Mouse (Mus musculus) stomach, postnatal 0 days (tissue): ENCODE data around the gene Las1l. TPM values are rescaled to one million over a fixed set of nuclear protein-coding genes. Genes with fewer than 3 reads are reported as not detected.

Source experiments
- ATAC-seq: fragments of 200-750 bp; cut with Nextera tagmentation; 2 replicates; pipeline ENCODE4 v1.8.0; 2017; ENCODE audit not compliant: low FRiP score, low TSS enrichment
- DNase-seq: peaks from one replicate; pipeline ENCODE4 v3.0.0-alpha.2; 2016; ENCODE audit warnings: low spot score
- H3K27ac ChIP-seq: fragments of 300-500 bp; sonication (generic); replicated peaks from 2 replicates; pipeline ENCODE4 v1.5.1; 2014; ENCODE audit warnings: mild to moderate bottlenecking, control low read depth
- H3K27me3 ChIP-seq: fragments of 300-500 bp; sonication (generic); 2 replicates; pipeline ENCODE4 v1.6.1; 2014; ENCODE audit warnings: low read length; ENCODE audit not compliant: control insufficient read depth, insufficient read depth
- H3K36me3 ChIP-seq: fragments of 300-500 bp; sonication (generic); 2 replicates; pipeline ENCODE4 v1.6.1; 2014; ENCODE audit warnings: low read length, mixed read lengths; ENCODE audit not compliant: control insufficient read depth, insufficient read depth
- H3K4me1 ChIP-seq: fragments of 300-500 bp; sonication (generic); replicated peaks from 2 replicates; pipeline ENCODE4 v1.6.1; 2014; ENCODE audit warnings: antibody characterized with exemption; ENCODE audit not compliant: control insufficient read depth, insufficient read depth
- H3K4me2 ChIP-seq: fragments of 300-500 bp; sonication (generic); replicated peaks from 2 replicates; pipeline ENCODE4 v1.6.1; 2014; ENCODE audit warnings: low read depth, mild to moderate bottlenecking, control low read depth, moderate library complexity
- H3K4me3 ChIP-seq: fragments of 300-500 bp; sonication (generic); 2 replicates; pipeline ENCODE4 v1.5.1; 2014; ENCODE audit warnings: low read depth, low read length, control low read depth
- H3K9ac ChIP-seq: fragments of 300-500 bp; sonication (generic); 2 replicates; pipeline ENCODE4 v1.6.1; 2014; ENCODE audit warnings: mild to moderate bottlenecking, low read length, control low read depth, mixed read lengths
- H3K9me3 ChIP-seq: fragments of 300-500 bp; sonication (generic); 2 replicates; pipeline ENCODE4 v1.6.1; 2016; ENCODE audit warnings: low read length; ENCODE audit not compliant: control insufficient read depth
- CTCF ChIP-seq: IDR thresholded peaks from 2 replicates; pipeline ENCODE4 v1.5.1; 2016; ENCODE audit warnings: antibody characterized with exemption, low read depth, mild to moderate bottlenecking, moderate library complexity
- EP300 ChIP-seq: optimal IDR thresholded peaks from 2 replicates; pipeline ENCODE3; 2016; ENCODE audit warnings: antibody characterized with exemption
- WGBS: fragments of 180-500 bp; shearing (Covaris S2); extraction: QIAGEN DNeasy Blood & Tissue Kit; methylation state at CpG from one replicate; pipeline ENCODE4 v1.1.7; 2014; 5-methylcytosine and 5-hydroxymethylcytosine counted together
- polyA plus RNA-seq: library from polyadenylated mRNA; unstranded; fragments of >200 nt; fragmentation: Nextera tagmentation; extraction: Ambion mirVana; gene quantifications from 2 replicates; pipeline ENCODE4 v1.2.1, GENCODE M21; 2015

Gene Las1l
- 33.7 and 35.8 TPM in 2 replicates for polyA plus RNA-seq

DNA sequence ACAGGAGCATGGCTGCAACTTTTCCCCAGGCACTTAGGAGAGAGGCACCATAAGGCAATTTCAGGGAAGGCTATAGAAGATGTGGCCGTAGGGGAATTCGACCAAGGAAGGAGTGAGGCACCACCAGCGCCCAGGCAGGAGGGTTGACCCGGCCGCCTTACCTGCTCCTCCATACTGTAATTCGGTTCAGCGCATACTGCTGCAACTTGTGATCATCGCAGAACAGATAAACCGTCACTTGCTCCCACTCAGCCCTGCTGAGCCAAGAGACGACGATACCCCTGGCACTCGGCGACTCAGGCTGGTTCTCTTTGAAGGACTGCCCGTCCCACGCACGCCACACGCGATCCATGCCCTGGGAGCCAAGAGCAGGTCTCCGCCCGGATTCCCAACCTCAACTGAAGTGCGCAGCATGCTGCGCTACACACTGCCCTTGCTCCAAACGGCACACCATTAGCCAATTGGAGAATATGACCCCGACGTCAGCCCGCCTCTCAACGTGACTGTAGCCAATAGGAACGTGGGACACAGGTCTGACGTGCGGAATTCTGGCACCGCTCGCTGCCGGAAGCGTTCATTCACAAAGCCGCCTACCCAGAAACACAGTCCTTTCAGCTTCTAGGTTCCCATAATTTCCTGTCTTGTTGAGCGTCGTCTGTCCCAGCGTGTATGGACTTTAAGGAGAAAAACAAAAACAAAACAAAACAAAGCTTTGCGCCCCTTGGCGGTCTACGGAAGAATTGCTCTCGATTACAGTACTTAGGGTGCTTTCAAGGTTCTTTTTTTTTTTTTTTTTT is at the start of gene Las1l:
Gene Las1l (minus strand): TSS at position 466 of the 797 bp plus-strand sequence.
- H3K9ac ChIP-seq, result peak within 1 kb of the TSS; percentile 52
- H3K4me2 ChIP-seq, result peak within 1 kb of the TSS; percentile 58
- 20% methylated on average over 37 of the region's 42 CpGs for WGBS
- H3K36me3 ChIP-seq, result no peaks in the 10 kb centered on the region
- H3K27ac ChIP-seq, result peak within 1 kb of the TSS; percentile 69; the same call in 1 of the 2 replicates
- DNase-seq, result peak; percentile 90
- peak; percentile 53 for TF ChIP-seq CTCF
- no peak for TF ChIP-seq EP300
- H3K27me3 ChIP-seq, result no peaks in the 10 kb centered on the region
- H3K9me3 ChIP-seq, result no peaks in the 10 kb centered on the region
- H3K4me3 ChIP-seq, result peak within 1 kb of the TSS; percentile 50
- peak; percentile 100 for ATAC-seq
- H3K4me1 ChIP-seq, result no peaks in the 10 kb centered on the region

DNA sequence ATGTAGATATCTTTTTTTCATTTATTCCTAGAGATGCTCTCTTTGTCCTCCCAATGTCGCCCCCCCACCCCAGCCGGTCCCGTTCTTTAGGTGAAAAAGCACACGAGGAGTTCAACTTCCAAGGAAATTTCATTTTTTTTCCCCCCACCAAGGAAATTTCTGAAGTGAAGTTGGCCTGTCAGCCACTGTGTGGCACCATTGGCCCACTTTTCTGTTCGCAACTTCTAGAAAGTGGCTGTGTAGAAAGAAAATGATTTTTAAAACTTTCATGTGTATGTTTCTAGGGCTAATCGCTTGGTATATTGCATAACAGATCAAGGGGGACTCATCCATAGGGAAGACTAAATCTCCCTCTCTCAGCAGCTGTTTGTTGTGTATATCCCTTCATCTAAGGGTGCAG is 49.6 kb upstream of the Las1l start:
- Histone ChIP-seq H3K4me3 (no peak overlapping the region), H3K4me1 (no peaks in the 10 kb centered on the region), H3K4me2 (no peak overlapping the region), H3K36me3 (no peaks in the 10 kb centered on the region), H3K9me3 (no peaks in the 10 kb centered on the region), H3K9ac (no peak overlapping the region), H3K27ac (no peak overlapping the region), H3K27me3 (no peaks in the 10 kb centered on the region)
- DNase-seq, result no peak
- no peak for ATAC-seq
- TF ChIP-seq CTCF (peak; percentile 60), EP300 (no peak)
- WGBS, result 63% methylated on average over 6 of the region's 6 CpGs

GRCm38 (mm10) chrX:95999601-96000000 is 42.8 kb upstream of the Las1l start:
- Histone ChIP-seq H3K4me2 (no peak overlapping the region), H3K9me3 (no peaks in the 10 kb centered on the region), H3K27me3 (no peaks in the 10 kb centered on the region), H3K27ac (no peak overlapping the region), H3K4me3 (no peak overlapping the region), H3K9ac (no peak overlapping the region), H3K36me3 (no peaks in the 10 kb centered on the region), H3K4me1 (no peaks in the 10 kb centered on the region)
- peak; percentile 14 for DNase-seq
- WGBS, result 75% methylated on average over 6 of the region's 6 CpGs
- peak; percentile 41 for TF ChIP-seq CTCF
- no peak for TF ChIP-seq EP300
- no peak for ATAC-seq

DNA sequence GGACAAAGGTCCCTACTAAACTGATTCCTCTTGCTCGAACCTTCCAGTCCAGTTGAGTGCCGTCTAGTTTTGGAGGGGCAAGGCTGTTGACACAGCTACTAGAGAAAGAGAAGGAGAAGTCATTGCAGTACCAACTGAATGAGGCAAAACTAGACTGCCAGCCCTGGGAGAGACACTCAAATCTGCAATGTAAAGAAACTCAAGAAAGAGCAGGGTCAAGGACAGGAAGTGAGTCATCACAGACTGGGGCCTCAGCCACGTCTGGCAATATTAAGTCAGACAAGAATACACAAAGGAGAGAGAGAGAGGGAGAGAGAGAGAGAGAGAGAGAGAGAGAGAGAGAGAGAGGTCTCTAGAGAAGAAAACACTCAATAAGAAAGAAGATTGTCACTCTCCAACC is 36.4 kb upstream of the Las1l start:
- Histone ChIP-seq H3K9ac (no peak overlapping the region), H3K4me2 (no peak overlapping the region), H3K27me3 (no peaks in the 10 kb centered on the region), H3K9me3 (no peaks in the 10 kb centered on the region), H3K4me3 (no peak overlapping the region), H3K4me1 (no peaks in the 10 kb centered on the region), H3K36me3 (no peaks in the 10 kb centered on the region), H3K27ac (no peak overlapping the region)
- no peak for DNase-seq
- 55% methylated on average over 3 of the region's 3 CpGs for WGBS
- no peak for TF ChIP-seq EP300
- TF ChIP-seq CTCF, result no peak
- ATAC-seq, result no peak

DNA sequence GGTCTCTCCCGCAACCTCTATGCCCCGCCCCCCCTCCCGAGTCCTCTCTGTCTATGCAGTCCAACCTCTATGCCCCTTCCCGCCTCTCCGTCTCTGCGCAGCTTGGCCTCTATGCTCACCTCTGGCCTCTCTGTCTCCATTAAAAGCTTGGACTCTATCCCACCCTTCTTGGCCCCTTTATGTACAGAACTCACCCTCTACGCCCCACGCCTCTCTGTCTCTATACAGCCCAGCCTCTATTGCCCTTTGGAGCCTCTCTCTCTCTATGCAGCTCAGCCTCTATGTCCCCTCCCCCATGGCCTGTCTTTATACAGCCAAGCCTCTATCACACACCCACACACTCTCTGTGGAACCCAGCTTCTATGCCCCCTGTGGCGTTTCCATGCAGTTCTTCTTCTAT is 13.2 kb upstream of the Las1l start:
- no peaks in the 10 kb centered on the region for H3K27me3 ChIP-seq
- no peak for DNase-seq
- no peak for TF ChIP-seq CTCF
- TF ChIP-seq EP300, result no peak
- H3K36me3 ChIP-seq, result no peaks in the 10 kb centered on the region
- H3K9ac ChIP-seq, result no peak overlapping the region
- no peak overlapping the region for H3K27ac ChIP-seq
- no peak for ATAC-seq
- no peak overlapping the region for H3K4me2 ChIP-seq
- WGBS, result 89% methylated on average over 9 of the region's 9 CpGs
- no peaks in the 10 kb centered on the region for H3K4me1 ChIP-seq
- H3K4me3 ChIP-seq, result no peak overlapping the region
- H3K9me3 ChIP-seq, result no peaks in the 10 kb centered on the region

DNA sequence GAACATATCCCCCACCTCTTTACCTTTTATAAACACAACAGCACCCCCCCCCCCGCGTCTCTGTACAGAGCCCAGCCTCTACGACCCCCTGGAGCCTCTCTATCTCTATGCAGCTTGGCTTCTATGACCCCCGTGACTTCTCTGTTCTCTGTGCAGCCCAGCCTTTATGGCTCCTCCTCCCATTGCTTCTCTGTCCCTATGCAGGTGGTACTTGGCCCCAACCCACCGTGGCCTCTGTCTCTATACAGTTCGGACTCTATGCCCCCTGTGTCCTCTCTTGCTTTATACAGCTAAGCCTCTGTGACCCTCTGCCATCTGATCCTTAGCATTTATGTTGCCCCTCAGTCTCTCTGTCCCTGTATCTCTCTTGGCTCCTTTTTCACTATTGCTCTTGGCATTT is 12.4 kb upstream of the Las1l start:
- WGBS, result 51% methylated on average over 6 of the region's 6 CpGs

More for the DNA sequence above, 12.4 kb upstream of the Las1l start:
- TF ChIP-seq EP300 (no peak), CTCF (no peak)
- H3K36me3 ChIP-seq, result no peaks in the 10 kb centered on the region
- no peaks in the 10 kb centered on the region for H3K4me1 ChIP-seq
- no peak overlapping the region for H3K4me3 ChIP-seq
- DNase-seq, result no peak
- no peak overlapping the region for H3K9ac ChIP-seq
- H3K27me3 ChIP-seq, result no peaks in the 10 kb centered on the region
- no peak overlapping the region for H3K4me2 ChIP-seq
- no peak overlapping the region for H3K27ac ChIP-seq
- no peaks in the 10 kb centered on the region for H3K9me3 ChIP-seq
- ATAC-seq, result no peak
